Mouse (Mus musculus): ENCODE measurements around the gene Fadd.

Gene Fadd

GRCm38 (mm10) chr7:144582284-144582980, at the start of gene Fadd:
Gene Fadd (minus strand): TSS chr7:144582463.
- peak; percentile 97 for DNase-seq (ENCODE audit: low spot score)

- DNase-seq (ENCODE audit: low spot score): no peak
Observed at GRCm38 (mm10) chr7:144630622-144631021, 48.4 kb upstream of the Fadd start.

- DNase-seq (ENCODE audit: low spot score): peak; percentile 74
Observed at GRCm38 (mm10) chr7:144628334-144628915, 46.2 kb upstream of the Fadd start.

GRCm38 (mm10) chr7:144627606-144628333, 45.5 kb upstream of the Fadd start:
- peak; percentile 67 for DNase-seq (ENCODE audit: low spot score)

- no peak for DNase-seq (ENCODE audit: low spot score)
Observed at GRCm38 (mm10) chr7:144626042-144626441, 43.8 kb upstream of the Fadd start.

- DNase-seq (ENCODE audit: low spot score): no peak
Observed at GRCm38 (mm10) chr7:144620721-144621681, 38.7 kb upstream of the Fadd start.

- no peak for DNase-seq (ENCODE audit: low spot score)
Observed at GRCm38 (mm10) chr7:144620315-144620714, 38.1 kb upstream of the Fadd start.

GRCm38 (mm10) chr7:144615343-144615742, 33.1 kb upstream of the Fadd start:
- no peak for DNase-seq (ENCODE audit: low spot score)

GRCm38 (mm10) chr7:144612829-144613228, 30.6 kb upstream of the Fadd start:
- no peak for DNase-seq (ENCODE audit: low spot score)

- no peak for DNase-seq (ENCODE audit: low spot score)
Observed at GRCm38 (mm10) chr7:144612351-144612750, 30.1 kb upstream of the Fadd start.

GRCm38 (mm10) chr7:144611595-144611994, 29.3 kb upstream of the Fadd start:
- no peak for DNase-seq (ENCODE audit: low spot score)

GRCm38 (mm10) chr7:144609568-144609967, 27.3 kb upstream of the Fadd start:
- no peak for DNase-seq (ENCODE audit: low spot score)

GRCm38 (mm10) chr7:144607862-144608261, 25.6 kb upstream of the Fadd start:
- no peak for DNase-seq (ENCODE audit: low spot score)

GRCm38 (mm10) chr7:144604735-144605134, 22.5 kb upstream of the Fadd start:
- no peak for DNase-seq (ENCODE audit: low spot score)

GRCm38 (mm10) chr7:144604291-144604690, 22.0 kb upstream of the Fadd start:
- DNase-seq (ENCODE audit: low spot score): no peak

GRCm38 (mm10) chr7:144600333-144600900, 18.2 kb upstream of the Fadd start:
- peak; percentile 68 for DNase-seq (ENCODE audit: low spot score)

- peak; percentile 51 for DNase-seq (ENCODE audit: low spot score)
Observed at GRCm38 (mm10) chr7:144589508-144589907, 7.2 kb upstream of the Fadd start.

GRCm38 (mm10) chr7:144587291-144587690, 5.0 kb upstream of the Fadd start:
- DNase-seq (ENCODE audit: low spot score): peak; percentile 71

GRCm38 (mm10) chr7:144585648-144586047, 3.4 kb upstream of the Fadd start:
- peak; percentile 86 for DNase-seq (ENCODE audit: low spot score)

GRCm38 (mm10) chr7:144583619-144584018, 1.4 kb upstream of the Fadd start:
- peak; percentile 86 for DNase-seq (ENCODE audit: low spot score)

GRCm38 (mm10) chr7:144581559-144582283, 542 bp downstream of the Fadd start:
- peak; percentile 85 for DNase-seq (ENCODE audit: low spot score)
